Mouse (Mus musculus): ENCODE measurements around the gene Plod2. TPM values are rescaled to one million over a fixed set of nuclear protein-coding genes. Genes with fewer than 3 reads are reported as not detected.

The Plod2 gene
- total and polyA plus RNA-seq, 3 experiments = not detected

DNA sequence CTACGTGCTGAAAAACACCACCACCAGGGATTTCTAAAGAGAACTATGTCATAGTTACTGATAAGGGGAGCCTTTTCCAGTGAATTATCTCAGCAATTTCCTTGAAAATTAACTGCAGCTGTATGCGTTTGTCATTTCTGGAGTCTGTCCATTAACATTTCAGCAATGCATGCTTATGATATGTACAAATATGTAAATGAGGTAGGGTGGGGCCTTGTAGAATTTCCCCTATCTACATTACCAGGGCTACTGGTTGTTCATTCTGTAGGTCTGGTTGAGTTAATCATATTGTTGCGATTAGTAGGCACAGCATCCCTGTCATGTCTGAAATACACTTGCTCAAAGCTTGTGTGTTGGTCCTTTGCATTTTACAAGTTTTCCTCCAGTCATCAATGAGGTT lies 92.8 kb downstream of the Plod2 start:
- TF ChIP-seq PAX5 (IDR thresholded peaks at IDR 0.05; ENCODE audit: low read length) (no peak), RAD21 (IDR thresholded peaks at IDR 0.05; ENCODE audit: low read depth, low read length) (no peak), MXI1 (IDR thresholded peaks at IDR 0.05; ENCODE audit: low read depth, low read length) (no peak), CTCF (conservative IDR thresholded peaks at IDR 0.05 in 1 of 2, IDR thresholded peaks at IDR 0.05 in 1 of 2; ENCODE audit: low read depth in 2 of 2, low read length in 2 of 2) (no peak), RCOR1 (conservative IDR thresholded peaks at IDR 0.05; ENCODE audit: low read depth, low read length) (no peak), USF2 (conservative IDR thresholded peaks at IDR 0.05; ENCODE audit: low read depth, low read length) (no peak), MAFK (IDR thresholded peaks at IDR 0.05; ENCODE audit: insufficient replicate concordance, low read length) (no peak), ETS1 (conservative IDR thresholded peaks at IDR 0.05; ENCODE audit: low read depth, low read length) (no peak), TBP (conservative IDR thresholded peaks at IDR 0.05; ENCODE audit: low read depth, low read length) (no peak), MYC (IDR thresholded peaks at IDR 0.05; ENCODE audit: low read depth, low read length) (no peak), ELF1 (IDR thresholded peaks at IDR 0.05; ENCODE audit: low read depth, low read length) (no peak), MEF2A (IDR thresholded peaks at IDR 0.05; ENCODE audit: borderline replicate concordance, low read depth, low read length) (no peak), MAZ (IDR thresholded peaks at IDR 0.05; ENCODE audit: low read depth, low read length) (no peak), CHD1 (IDR thresholded peaks at IDR 0.05; ENCODE audit: low read depth, low read length) (no peak), KAT2A (IDR thresholded peaks at IDR 0.05; ENCODE audit: insufficient replicate concordance, low read length) (no peak), ZC3H11A (IDR thresholded peaks at IDR 0.05; ENCODE audit: low read depth, low read length) (no peak)
- H3K27ac ChIP-seq (ENCODE audit: insufficient read depth, low read depth) = no peak overlapping the region
- H3K36me3 ChIP-seq (replicated peaks in 1 of 2; ENCODE audit: control insufficient read depth in 1 of 2, insufficient read depth in 1 of 2, low read length in 1 of 2) = no peaks in the 10 kb centered on the region
- H3K9me3 ChIP-seq (replicated peaks; ENCODE audit: low read length) = no peaks in the 10 kb centered on the region
- no peak for DNase-seq (ENCODE audit: extremely low read depth)
- no peak overlapping the region for H3K4me2 ChIP-seq (ENCODE audit: insufficient read depth, low read depth, poor library complexity, severe bottlenecking)
- dilution Hi-C loops (cut with MboI; ENCODE audit: extremely low pct_ligation_motif_present, extremely low pct_unique_long_range_greater_than_20kb, low sequenced_read_pairs) (no loop called here), in situ Hi-C loops (cut with MboI; ENCODE audit: low pct_ligation_motif_present, low pct_unique_long_range_greater_than_20kb, low sequenced_read_pairs) (no loop called here)
- no peak overlapping the region for H3K4me3 ChIP-seq (replicated peaks in 1 of 3; ENCODE audit: low read depth in 2 of 3, low read length in 2 of 3, poor library complexity in 1 of 3)
- no peak overlapping the region for H3K9ac ChIP-seq (ENCODE audit: insufficient read depth, low read depth)
- peaks cover 4 to 11% of the 10 kb centered on the region in 2 experiments; a peak in 2 of 4 replicates for H3K4me1 ChIP-seq (ENCODE audit: control insufficient read depth in 1 of 2, insufficient read depth in 2 of 2)
- no peaks in the 10 kb centered on the region for H3K27me3 ChIP-seq (replicated peaks)
- no peaks in the 10 kb centered on the region for H3K79me2 ChIP-seq (replicated peaks; ENCODE audit: control insufficient read depth, extremely low read depth, insufficient read depth, poor library complexity, severe bottlenecking)

- dilution Hi-C loops (cut with MboI; ENCODE audit: extremely low pct_ligation_motif_present, extremely low pct_unique_long_range_greater_than_20kb, low sequenced_read_pairs) (no loop called here), in situ Hi-C loops (cut with MboI; ENCODE audit: low pct_ligation_motif_present, low pct_unique_long_range_greater_than_20kb, low sequenced_read_pairs) (no loop called here)
- Histone ChIP-seq H3K4me2 (ENCODE audit: insufficient read depth, low read depth, poor library complexity, severe bottlenecking) (no peak overlapping the region), H3K79me2 (replicated peaks; ENCODE audit: control insufficient read depth, extremely low read depth, insufficient read depth, poor library complexity, severe bottlenecking) (no peaks in the 10 kb centered on the region), H3K4me3 (replicated peaks in 1 of 3; ENCODE audit: low read depth in 2 of 3, low read length in 2 of 3, poor library complexity in 1 of 3) (no peak overlapping the region), H3K9me3 (replicated peaks; ENCODE audit: low read length) (no peaks in the 10 kb centered on the region), H3K4me1 (ENCODE audit: control insufficient read depth in 1 of 2, insufficient read depth in 2 of 2) (peaks cover 4 to 22% of the 10 kb centered on the region in 2 experiments; a peak in 3 of 4 replicates), H3K9ac (ENCODE audit: insufficient read depth, low read depth) (no peak overlapping the region), H3K27me3 (replicated peaks) (no peaks in the 10 kb centered on the region), H3K36me3 (replicated peaks in 1 of 2; ENCODE audit: control insufficient read depth in 1 of 2, insufficient read depth in 1 of 2, low read length in 1 of 2) (no peaks in the 10 kb centered on the region), H3K27ac (ENCODE audit: insufficient read depth, low read depth) (no peak overlapping the region)
- peak; percentile 63 for DNase-seq (ENCODE audit: extremely low read depth)
- TF ChIP-seq HCFC1 (IDR thresholded peaks at IDR 0.05; ENCODE audit: low read depth, low read length) = no peak
- TF ChIP-seq CHD1 (IDR thresholded peaks at IDR 0.05; ENCODE audit: low read depth, low read length) = no peak
- no peak for TF ChIP-seq POLR2AphosphoS2 (IDR thresholded peaks at IDR 0.05; ENCODE audit: low read depth, low read length)
- TF ChIP-seq JUN (IDR thresholded peaks at IDR 0.05; ENCODE audit: insufficient read depth, low read depth, low read length) = peak; percentile 32; the same call in 1 of the 2 replicates
- TF ChIP-seq CHD2 (IDR thresholded peaks at IDR 0.05; ENCODE audit: low read length) = 0 out of 2 replicates have a peak, but pooled peaks have one; percentile 61
- TF ChIP-seq KAT2A (IDR thresholded peaks at IDR 0.05; ENCODE audit: insufficient replicate concordance, low read length) = no peak
- 0 out of 2 replicates have a peak, but pooled peaks have one; percentile 37 for TF ChIP-seq RCOR1 (conservative IDR thresholded peaks at IDR 0.05; ENCODE audit: low read depth, low read length)
- TF ChIP-seq RAD21 (IDR thresholded peaks at IDR 0.05; ENCODE audit: low read depth, low read length) = peak; percentile 27
- peak; percentile 75; the same call in 1 of the 2 replicates for TF ChIP-seq MEF2A (IDR thresholded peaks at IDR 0.05; ENCODE audit: borderline replicate concordance, low read depth, low read length)
- 0 out of 2 replicates have a peak, but pooled peaks have one; percentile 18 for TF ChIP-seq SMC3 (IDR thresholded peaks at IDR 0.05; ENCODE audit: low read depth, low read length)
- peak; percentile 56; the same call in 1 of the 2 replicates for TF ChIP-seq JUND (conservative IDR thresholded peaks at IDR 0.05; ENCODE audit: low read depth, low read length)
- TF ChIP-seq UBTF (IDR thresholded peaks at IDR 0.05; ENCODE audit: low read depth, low read length) = no peak
- TF ChIP-seq ETS1 (conservative IDR thresholded peaks at IDR 0.05; ENCODE audit: low read depth, low read length) = peak; percentile 65
- TF ChIP-seq USF2 (conservative IDR thresholded peaks at IDR 0.05; ENCODE audit: low read depth, low read length) = no peak
- peak; percentile 65 for TF ChIP-seq TCF12 (IDR thresholded peaks at IDR 0.05; ENCODE audit: low read depth, low read length)
- no peak for TF ChIP-seq ZKSCAN1 (IDR thresholded peaks at IDR 0.05; ENCODE audit: borderline replicate concordance, low read depth, low read length)
- no peak for TF ChIP-seq ZNF384 (IDR thresholded peaks at IDR 0.05; ENCODE audit: low read depth, low read length)
- no peak for TF ChIP-seq PAX5 (IDR thresholded peaks at IDR 0.05; ENCODE audit: low read length)
- peak; percentile 42; the same call in 1 of the 2 replicates for TF ChIP-seq BHLHE40 (IDR thresholded peaks at IDR 0.05; ENCODE audit: low read depth, low read length)
- peak; percentile 79 for TF ChIP-seq IRF4 (IDR thresholded peaks at IDR 0.05; ENCODE audit: low read depth, low read length)
- TF ChIP-seq MAFK (IDR thresholded peaks at IDR 0.05; ENCODE audit: insufficient replicate concordance, low read length) = peak; percentile 45; the same call in 1 of the 2 replicates
- TF ChIP-seq E2F4 (IDR thresholded peaks at IDR 0.05; ENCODE audit: insufficient replicate concordance, low read depth, low read length) = 0 out of 2 replicates have a peak, but pooled peaks have one; percentile 11
Observed at GRCm38 (mm10) chr9:92639200-92639897, 97.3 kb downstream of the Plod2 start.

Data from CH12.LX (cell line).